8 mouse cellular contexts compared by ENCODE assay signal in the genomic region with DNA sequence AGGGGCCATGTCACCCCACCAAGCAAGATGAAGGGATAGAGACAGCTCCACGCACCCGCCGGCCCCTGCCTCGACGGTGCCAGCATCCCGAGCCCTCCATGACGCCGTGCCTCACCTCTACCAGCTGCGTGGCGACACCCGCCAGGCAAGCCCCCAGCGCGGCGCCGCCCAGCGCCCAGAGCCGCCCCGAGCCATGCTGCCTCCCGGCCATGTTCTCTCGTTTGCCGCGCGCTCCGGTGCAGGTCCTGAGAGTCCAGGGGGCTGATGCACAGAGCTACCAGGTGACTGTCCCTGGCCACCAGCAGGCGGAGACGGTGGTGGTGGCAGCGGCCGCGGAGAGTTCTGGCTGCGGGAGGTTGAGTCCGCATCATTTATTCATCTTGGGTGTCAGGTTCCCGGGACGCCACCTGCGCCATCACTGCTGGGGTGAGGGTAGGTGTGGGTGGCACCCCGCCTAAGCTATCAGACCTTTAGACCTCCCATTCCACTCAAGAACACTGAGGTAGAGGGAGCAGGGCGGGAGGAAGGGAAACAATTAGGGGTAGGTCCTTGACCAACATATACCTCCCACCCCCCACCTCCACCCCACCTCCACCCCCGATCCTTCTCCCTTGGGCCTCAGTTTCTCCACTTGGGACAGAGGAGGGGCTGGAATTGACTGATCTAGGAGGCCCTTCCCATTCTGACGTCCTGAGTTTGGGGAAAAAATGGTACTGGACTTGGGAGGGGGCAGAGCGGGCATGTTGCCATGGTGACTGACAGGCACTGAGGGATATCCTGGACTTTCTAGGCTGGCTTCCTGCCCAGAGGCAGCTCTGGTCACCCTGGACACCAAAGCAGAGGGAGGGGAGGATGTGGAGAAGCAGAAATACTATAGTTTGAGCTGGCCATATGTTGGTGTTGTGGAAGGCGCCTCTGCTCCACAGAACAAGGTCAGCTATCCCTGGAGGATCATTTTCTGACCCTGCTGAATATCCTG. TPM values are rescaled to one million over a fixed set of nuclear protein-coding genes. Genes with fewer than 3 reads are reported as not detected.
A peak's percentile ranks its signal among the peaks of the same experiment; 100 is the strongest.
DNase-seq lines count a peak whose midpoint lies in the region; ATAC-seq and TF ChIP-seq lines count a peak whose summit lies in the region.

No protein-coding gene starts in this region.

- H3K4me1 ChIP-seq in forebrain, postnatal 0 days (ENCODE audit: insufficient read depth) = peaks cover 10% of the 10 kb centered on the region; the same call in 1 of the 2 replicates
- peaks cover 26% of the 10 kb centered on the region for H3K4me1 ChIP-seq in neural tube, embryonic 13.5 days (replicated peaks)

- ATAC-seq in forebrain, postnatal 0 days = peak; percentile 80
- peak; percentile 77 for ATAC-seq in neural tube, embryonic 13.5 days (ENCODE audit: low read depth)

- H3K4me2 ChIP-seq in forebrain, postnatal 0 days (ENCODE audit: low read depth) = peak overlapping the region; percentile 55
- H3K4me2 ChIP-seq in neural tube, embryonic 13.5 days = peak overlapping the region; percentile 57

- WGBS in forebrain, postnatal 0 days = 6% methylated on average over 40 of the region's 40 CpGs
- WGBS in neural tube, embryonic 13.5 days = 6% methylated on average over 40 of the region's 40 CpGs

- no peaks in the 10 kb centered on the region for H3K27me3 ChIP-seq in forebrain, postnatal 0 days (ENCODE audit: insufficient read depth, low read length)
- peaks cover 37% of the 10 kb centered on the region for H3K27me3 ChIP-seq in neural tube, embryonic 13.5 days

- H3K9ac ChIP-seq in forebrain, postnatal 0 days = peak overlapping the region; percentile 39; the same call in 1 of the 2 replicates
- peak overlapping the region; percentile 58 for H3K9ac ChIP-seq in neural tube, embryonic 13.5 days

- no peaks in the 10 kb centered on the region for H3K36me3 ChIP-seq in forebrain, postnatal 0 days (ENCODE audit: insufficient read depth)
- H3K36me3 ChIP-seq in neural tube, embryonic 13.5 days = no peaks in the 10 kb centered on the region

- peak; percentile 35 for DNase-seq in layer of hippocampus, adult 9-11 months
- no peak for DNase-seq in layer of hippocampus, postnatal 36 days
- DNase-seq in adrenal gland, postnatal 36 days = peak; percentile 61 to 72
- DNase-seq in forebrain, postnatal 0 days = peak; percentile 77
- DNase-seq in kidney, postnatal 25 days = peak; percentile 79 to 84
- DNase-seq in urinary bladder, postnatal 14 days (ENCODE audit: low spot score) = no peak
- DNase-seq in spleen, adult 18-20 months = no peak

- H3K4me3 ChIP-seq in forebrain, postnatal 0 days (ENCODE audit: low read depth, low read length) = peak overlapping the region; percentile 26
- peak overlapping the region; percentile 34 for H3K4me3 ChIP-seq in neural tube, embryonic 13.5 days

- TF ChIP-seq CTCF in forebrain, postnatal 0 days (IDR thresholded peaks at IDR 0.05; ENCODE audit: low read depth) = peak; percentile 42

- H3K9me3 ChIP-seq in forebrain, postnatal 0 days (ENCODE audit: low read length) = no peaks in the 10 kb centered on the region
- no peaks in the 10 kb centered on the region for H3K9me3 ChIP-seq in neural tube, embryonic 13.5 days

- H3K27ac ChIP-seq in forebrain, postnatal 0 days (ENCODE audit: low read depth, low read length) = no peak overlapping the region
- peak overlapping the region; percentile 76 for H3K27ac ChIP-seq in neural tube, embryonic 13.5 days (replicated peaks)

RNA-seq across cellular contexts. Expression of a gene that starts 5.7 kb away (rescaled TPM):
- total RNA-seq in layer of hippocampus, postnatal 36 days (2021) = 10 to 100 TPM in 1 of 2 experiments, 1 to 10 TPM in 1; 6.0 to 10.1 TPM
- total RNA-seq in adrenal gland, postnatal 36 days (2021) = 10 to 100 TPM; 12.4 to 16.0 TPM
- 3.8 and 4.6 TPM in 2 replicates for total RNA-seq in forebrain, postnatal 0 days (2014; rRNA removed)
- polyA plus RNA-seq in forebrain, postnatal 0 days (2015; fragmentation: Nextera tagmentation; extraction: Ambion mirVana) = 0.49 and 1.6 TPM in 2 replicates
- polyA plus RNA-seq in neural tube, embryonic 13.5 days (2015; fragmentation: Nextera tagmentation; extraction: Ambion mirVana) = 1.2 TPM in 2 replicates

RNA-seq across cellular contexts. Expression of a gene that starts 5.9 kb away (rescaled TPM):
- 1 to 10 TPM; 1.2 to 1.8 TPM for total RNA-seq in layer of hippocampus, postnatal 36 days (2021)
- total RNA-seq in adrenal gland, postnatal 36 days (2021) = 1 to 10 TPM; 2.0 to 3.0 TPM
- total RNA-seq in forebrain, postnatal 0 days (2014; rRNA removed) = 2.5 and 5.3 TPM in 2 replicates
- 2.3 and 4.0 TPM in 2 replicates for polyA plus RNA-seq in forebrain, postnatal 0 days (2015; fragmentation: Nextera tagmentation; extraction: Ambion mirVana)
- polyA plus RNA-seq in neural tube, embryonic 13.5 days (2015; fragmentation: Nextera tagmentation; extraction: Ambion mirVana) = 1.7 and 1.8 TPM in 2 replicates

RNA-seq across cellular contexts. Expression of a gene that starts 16.2 kb away (rescaled TPM):
- total RNA-seq in layer of hippocampus, postnatal 36 days (2021) = under 1 TPM; 0.40 to 0.78 TPM
- total RNA-seq in adrenal gland, postnatal 36 days (2021) = not detected
- total RNA-seq in forebrain, postnatal 0 days (2014; rRNA removed) = 0.24 TPM in 1 of 2 replicates, not detected in the other
- polyA plus RNA-seq in forebrain, postnatal 0 days (2015; fragmentation: Nextera tagmentation; extraction: Ambion mirVana) = 0.54 and 0.63 TPM in 2 replicates
- polyA plus RNA-seq in neural tube, embryonic 13.5 days (2015; fragmentation: Nextera tagmentation; extraction: Ambion mirVana) = 0.22 TPM in 1 of 2 replicates, not detected in the other

RNA-seq across cellular contexts. Expression of a gene that starts 29.7 kb away (rescaled TPM):
- total RNA-seq in layer of hippocampus, postnatal 36 days (2021) = not detected
- not detected for total RNA-seq in adrenal gland, postnatal 36 days (2021)
- total RNA-seq in forebrain, postnatal 0 days (2014; rRNA removed) = not detected in 2 replicates
- polyA plus RNA-seq in forebrain, postnatal 0 days (2015; fragmentation: Nextera tagmentation; extraction: Ambion mirVana) = 0.12 TPM in 1 of 2 replicates, not detected in the other
- not detected in 2 replicates for polyA plus RNA-seq in neural tube, embryonic 13.5 days (2015; fragmentation: Nextera tagmentation; extraction: Ambion mirVana)

RNA-seq across cellular contexts. Expression of a gene that starts 39.6 kb away (rescaled TPM):
- total RNA-seq in layer of hippocampus, postnatal 36 days (2021) = under 1 TPM in 1 of 2 experiments, not detected in 1; 0.63 TPM
- not detected for total RNA-seq in adrenal gland, postnatal 36 days (2021)
- 0.38 and 0.71 TPM in 2 replicates for total RNA-seq in forebrain, postnatal 0 days (2014; rRNA removed)
- polyA plus RNA-seq in forebrain, postnatal 0 days (2015; fragmentation: Nextera tagmentation; extraction: Ambion mirVana) = 0.26 TPM in 1 of 2 replicates, not detected in the other
- polyA plus RNA-seq in neural tube, embryonic 13.5 days (2015; fragmentation: Nextera tagmentation; extraction: Ambion mirVana) = not detected in 2 replicates

Comparison
In these comparisons a context has a peak if more than half of its experiments do, and no peak if none do; other contexts are left out.
1. DNase-seq: peak in layer of hippocampus, adult 9-11 months (single experiment), adrenal gland, postnatal 36 days (2 of 2), forebrain, postnatal 0 days (single experiment) and kidney, postnatal 25 days (2 of 2); none in layer of hippocampus, postnatal 36 days (0 of 2), urinary bladder, postnatal 14 days (single experiment) and spleen, adult 18-20 months (0 of 2).